Mouse (Mus musculus): Measurements from ENCODE around the gene Ctbp2. TPM values are rescaled to one million over a fixed set of nuclear protein-coding genes. Genes with fewer than 3 reads are reported as not detected.

Ctbp2 gene
- polyA plus RNA-seq, 1 experiment from 2014 or later: 123 TPM

GRCm38 (mm10) chr7:133039556-133040255 is 84.4 kb downstream of the Ctbp2 start:
- Histone ChIP-seq H3K4me3 (ENCODE audit: low read length) (no peak overlapping the region), H3K9ac (replicated peaks; ENCODE audit: low read length) (no peak overlapping the region), H3K4me1 (ENCODE audit: insufficient read depth, low read length) (peaks cover 63% of the 10 kb centered on the region), H3K36me3 (ENCODE audit: insufficient read depth, low read length) (no peaks in the 10 kb centered on the region), H3K27ac (ENCODE audit: low read length) (peak overlapping the region; percentile 73; the same call in 1 of the 2 replicates), H3K9me3 (ENCODE audit: low read length) (no peaks in the 10 kb centered on the region), H3K27me3 (ENCODE audit: insufficient read depth, low read length) (no peaks in the 10 kb centered on the region), H3K4me2 (replicated peaks; ENCODE audit: low read depth, low read length) (no peak overlapping the region)
- ATAC-seq (ENCODE audit: low FRiP score, low TSS enrichment): no peak
- 86% methylated on average over 3 of the region's 3 CpGs for WGBS

- peak; percentile 10; the same call in 1 of the 2 replicates for ATAC-seq (ENCODE audit: low FRiP score, low TSS enrichment)
- H3K4me1 ChIP-seq (ENCODE audit: insufficient read depth, low read length): peaks cover 65% of the 10 kb centered on the region
- H3K9ac ChIP-seq (replicated peaks; ENCODE audit: low read length): no peak overlapping the region
- no peaks in the 10 kb centered on the region for H3K27me3 ChIP-seq (ENCODE audit: insufficient read depth, low read length)
- no peaks in the 10 kb centered on the region for H3K9me3 ChIP-seq (ENCODE audit: low read length)
- no peak overlapping the region; the same call in 1 of the 2 replicates for H3K4me2 ChIP-seq (replicated peaks; ENCODE audit: low read depth, low read length)
- peak overlapping the region; percentile 64 for H3K27ac ChIP-seq (ENCODE audit: low read length)
- H3K4me3 ChIP-seq (ENCODE audit: low read length): no peak overlapping the region
- 40% methylated on average over 4 of the region's 4 CpGs for WGBS
- H3K36me3 ChIP-seq (ENCODE audit: insufficient read depth, low read length): no peaks in the 10 kb centered on the region
Measured at GRCm38 (mm10) chr7:133037618-133038017, 86.5 kb downstream of the Ctbp2 start.

DNA sequence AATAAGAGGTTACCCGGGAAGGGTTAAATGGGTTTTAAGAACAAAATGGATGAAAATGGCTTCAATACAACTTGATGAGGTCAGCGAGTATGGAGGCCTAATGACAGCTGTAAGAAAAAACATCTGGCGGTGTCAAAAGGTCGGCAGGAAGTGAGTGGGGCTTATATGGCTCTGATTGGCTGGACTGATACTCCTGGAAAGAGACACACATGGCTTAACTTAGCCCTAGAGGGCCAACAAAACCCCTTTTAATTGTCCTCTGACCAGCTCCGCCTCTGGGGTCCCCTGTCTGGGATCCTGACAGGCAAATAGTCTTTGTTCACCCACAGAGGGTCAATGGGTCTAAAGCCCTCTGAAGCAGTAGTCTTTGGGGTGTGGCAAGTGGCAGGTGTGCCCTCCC is 86.9 kb downstream of the Ctbp2 start:
- ATAC-seq (ENCODE audit: low FRiP score, low TSS enrichment): peak; percentile 3; the same call in 1 of the 2 replicates
- H3K9me3 ChIP-seq (ENCODE audit: low read length): no peaks in the 10 kb centered on the region
- H3K4me3 ChIP-seq (ENCODE audit: low read length): no peak overlapping the region
- no peak overlapping the region for H3K4me2 ChIP-seq (replicated peaks; ENCODE audit: low read depth, low read length)
- peak overlapping the region; percentile 64 for H3K27ac ChIP-seq (ENCODE audit: low read length)
- WGBS: 33% methylated on average over 5 of the region's 5 CpGs
- H3K9ac ChIP-seq (replicated peaks; ENCODE audit: low read length): no peak overlapping the region
- peaks cover 65% of the 10 kb centered on the region for H3K4me1 ChIP-seq (ENCODE audit: insufficient read depth, low read length)
- H3K36me3 ChIP-seq (ENCODE audit: insufficient read depth, low read length): no peaks in the 10 kb centered on the region
- H3K27me3 ChIP-seq (ENCODE audit: insufficient read depth, low read length): no peaks in the 10 kb centered on the region

DNA sequence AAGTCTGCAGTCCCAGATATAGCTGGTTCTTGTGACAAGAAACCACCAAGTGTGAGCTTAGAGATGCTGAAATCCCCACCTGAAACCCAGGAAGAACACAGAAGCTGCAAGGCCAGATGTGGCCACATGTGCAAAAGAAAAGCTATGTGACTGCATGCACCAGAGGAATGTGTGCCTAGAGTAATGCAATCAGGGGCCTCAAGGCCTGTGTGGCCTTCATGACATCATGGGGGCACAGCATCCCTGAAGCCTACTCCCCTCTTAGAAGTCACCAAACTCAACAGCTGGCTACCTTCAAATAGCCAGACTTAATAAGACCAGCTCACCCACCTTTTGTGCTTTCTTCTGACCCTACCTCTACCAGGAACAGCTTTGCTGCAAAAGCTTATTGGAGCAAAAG is 88.3 kb downstream of the Ctbp2 start:
- H3K36me3 ChIP-seq (ENCODE audit: insufficient read depth, low read length): no peaks in the 10 kb centered on the region
- H3K9ac ChIP-seq (replicated peaks; ENCODE audit: low read length): no peak overlapping the region
- ATAC-seq (ENCODE audit: low FRiP score, low TSS enrichment): no peak
- no peak overlapping the region for H3K27ac ChIP-seq (ENCODE audit: low read length)
- no peaks in the 10 kb centered on the region for H3K27me3 ChIP-seq (ENCODE audit: insufficient read depth, low read length)
- H3K4me3 ChIP-seq (ENCODE audit: low read length): no peak overlapping the region
- no peak overlapping the region for H3K4me2 ChIP-seq (replicated peaks; ENCODE audit: low read depth, low read length)
- no peaks in the 10 kb centered on the region for H3K9me3 ChIP-seq (ENCODE audit: low read length)
- H3K4me1 ChIP-seq (ENCODE audit: insufficient read depth, low read length): peaks cover 53% of the 10 kb centered on the region

- H3K36me3 ChIP-seq (ENCODE audit: insufficient read depth, low read length): no peaks in the 10 kb centered on the region
- H3K4me2 ChIP-seq (replicated peaks; ENCODE audit: low read depth, low read length): no peak overlapping the region
- no peak overlapping the region for H3K4me3 ChIP-seq (ENCODE audit: low read length)
- H3K4me1 ChIP-seq (ENCODE audit: insufficient read depth, low read length): peaks cover 50% of the 10 kb centered on the region
- WGBS: 47% methylated on average over 9 of the region's 9 CpGs
- H3K9ac ChIP-seq (replicated peaks; ENCODE audit: low read length): no peak overlapping the region
- no peaks in the 10 kb centered on the region for H3K9me3 ChIP-seq (ENCODE audit: low read length)
- no peaks in the 10 kb centered on the region for H3K27me3 ChIP-seq (ENCODE audit: insufficient read depth, low read length)
- ATAC-seq (ENCODE audit: low FRiP score, low TSS enrichment): peak; percentile 60; the same call in 1 of the 2 replicates
- H3K27ac ChIP-seq (ENCODE audit: low read length): peak overlapping the region; percentile 31; the same call in 1 of the 2 replicates
Measured at GRCm38 (mm10) chr7:133032589-133033203, 91.5 kb downstream of the Ctbp2 start.

DNA sequence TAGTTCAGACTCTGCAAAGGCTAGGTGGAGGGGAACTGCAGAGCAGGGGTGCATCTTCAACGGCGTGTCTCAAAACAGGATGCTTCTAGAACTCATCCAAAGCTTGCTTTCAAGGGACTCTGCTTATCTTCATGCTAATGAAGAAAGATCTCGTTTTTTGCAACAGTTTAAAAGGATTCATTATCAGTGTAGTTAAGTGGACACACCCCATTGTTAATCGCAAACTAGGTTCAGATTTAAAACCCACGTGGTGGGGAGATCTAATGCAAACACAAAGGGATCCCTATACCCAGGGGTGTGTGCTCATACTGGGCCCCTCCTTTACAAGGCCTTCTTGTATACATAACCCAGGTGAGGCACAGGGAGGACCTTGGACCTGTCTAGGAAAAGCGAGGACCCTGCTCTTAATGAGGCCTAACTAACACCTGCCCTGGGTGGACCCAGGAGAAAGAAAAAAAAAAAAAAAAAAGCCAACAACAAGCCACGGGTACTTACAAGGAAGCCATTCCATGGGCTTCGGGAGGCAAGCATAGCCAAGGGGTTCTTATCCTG is 94.6 kb downstream of the Ctbp2 start:
- H3K4me2 ChIP-seq (replicated peaks; ENCODE audit: low read depth, low read length): no peak overlapping the region
- H3K9me3 ChIP-seq (ENCODE audit: low read length): no peaks in the 10 kb centered on the region
- ATAC-seq (ENCODE audit: low FRiP score, low TSS enrichment): no peak
- no peak overlapping the region for H3K9ac ChIP-seq (replicated peaks; ENCODE audit: low read length)
- no peaks in the 10 kb centered on the region for H3K27me3 ChIP-seq (ENCODE audit: insufficient read depth, low read length)
- H3K36me3 ChIP-seq (ENCODE audit: insufficient read depth, low read length): no peaks in the 10 kb centered on the region
- H3K4me3 ChIP-seq (ENCODE audit: low read length): no peak overlapping the region
- H3K4me1 ChIP-seq (ENCODE audit: insufficient read depth, low read length): peaks cover 46% of the 10 kb centered on the region
- 67% methylated on average over 8 of the region's 8 CpGs for WGBS
- no peak overlapping the region for H3K27ac ChIP-seq (ENCODE audit: low read length)

DNA sequence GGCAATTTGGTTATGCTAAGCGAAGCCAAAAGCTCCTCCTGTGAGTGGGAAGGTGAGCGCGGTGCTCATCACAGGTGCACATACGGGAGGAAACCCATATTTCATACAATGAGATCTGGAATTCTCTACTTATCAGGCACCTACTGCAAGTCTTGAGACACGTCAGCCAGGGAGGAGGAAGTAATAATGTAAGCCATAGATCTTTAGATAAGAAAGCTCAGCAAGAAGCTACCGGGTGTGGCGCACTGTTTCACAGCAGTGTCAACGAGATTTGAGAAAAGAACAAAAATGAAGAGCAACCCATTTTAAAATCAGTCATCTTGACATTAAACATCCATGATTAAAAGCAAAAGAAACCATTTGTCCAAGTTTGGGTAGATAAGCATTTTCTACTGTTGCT is 95.2 kb downstream of the Ctbp2 start:
- Histone ChIP-seq H3K36me3 (ENCODE audit: insufficient read depth, low read length) (no peaks in the 10 kb centered on the region), H3K9ac (replicated peaks; ENCODE audit: low read length) (no peak overlapping the region), H3K27ac (ENCODE audit: low read length) (no peak overlapping the region), H3K9me3 (ENCODE audit: low read length) (no peaks in the 10 kb centered on the region), H3K27me3 (ENCODE audit: insufficient read depth, low read length) (no peaks in the 10 kb centered on the region), H3K4me3 (ENCODE audit: low read length) (no peak overlapping the region), H3K4me1 (ENCODE audit: insufficient read depth, low read length) (peaks cover 46% of the 10 kb centered on the region), H3K4me2 (replicated peaks; ENCODE audit: low read depth, low read length) (no peak overlapping the region)
- WGBS: 81% methylated on average over 8 of the region's 8 CpGs
- no peak for ATAC-seq (ENCODE audit: low FRiP score, low TSS enrichment)

GRCm38 (mm10) chr7:133027930-133028329 is 96.2 kb downstream of the Ctbp2 start:
- WGBS: 92% methylated on average over 4 of the region's 4 CpGs
- ATAC-seq (ENCODE audit: low FRiP score, low TSS enrichment): no peak
- no peak overlapping the region for H3K4me3 ChIP-seq (ENCODE audit: low read length)
- no peak overlapping the region for H3K4me2 ChIP-seq (replicated peaks; ENCODE audit: low read depth, low read length)
- no peaks in the 10 kb centered on the region for H3K9me3 ChIP-seq (ENCODE audit: low read length)
- no peaks in the 10 kb centered on the region for H3K27me3 ChIP-seq (ENCODE audit: insufficient read depth, low read length)
- H3K4me1 ChIP-seq (ENCODE audit: insufficient read depth, low read length): peaks cover 35% of the 10 kb centered on the region
- H3K9ac ChIP-seq (replicated peaks; ENCODE audit: low read length): no peak overlapping the region
- no peak overlapping the region for H3K27ac ChIP-seq (ENCODE audit: low read length)
- H3K36me3 ChIP-seq (ENCODE audit: insufficient read depth, low read length): peaks cover 3% of the 10 kb centered on the region; the same call in 1 of the 2 replicates

- no peak for ATAC-seq (ENCODE audit: low FRiP score, low TSS enrichment)
- H3K9me3 ChIP-seq (ENCODE audit: low read length): no peaks in the 10 kb centered on the region
- H3K27ac ChIP-seq (ENCODE audit: low read length): no peak overlapping the region
- H3K9ac ChIP-seq (replicated peaks; ENCODE audit: low read length): no peak overlapping the region
- 55% methylated on average over 1 of the region's 1 CpGs for WGBS
- H3K4me3 ChIP-seq (ENCODE audit: low read length): no peak overlapping the region
- H3K36me3 ChIP-seq (ENCODE audit: insufficient read depth, low read length): peaks cover 3% of the 10 kb centered on the region; the same call in 1 of the 2 replicates
- no peaks in the 10 kb centered on the region for H3K27me3 ChIP-seq (ENCODE audit: insufficient read depth, low read length)
- no peak overlapping the region for H3K4me2 ChIP-seq (replicated peaks; ENCODE audit: low read depth, low read length)
- H3K4me1 ChIP-seq (ENCODE audit: insufficient read depth, low read length): peaks cover 32% of the 10 kb centered on the region
Measured at GRCm38 (mm10) chr7:133024694-133025093, 99.5 kb downstream of the Ctbp2 start.

Measured in kidney, embryonic 16.5 days (tissue).